Mouse (Mus musculus) right cerebral cortex, postnatal 10 days (tissue): ENCODE data around the gene Flywch1.

Source experiments
- DNase-seq, 2 experiments: peaks; one replicate each; pipeline ENCODE4 v3.0.0; 2021; ENCODE audit warnings: low spot score in 2 of 2

The Flywch1 gene

DNA sequence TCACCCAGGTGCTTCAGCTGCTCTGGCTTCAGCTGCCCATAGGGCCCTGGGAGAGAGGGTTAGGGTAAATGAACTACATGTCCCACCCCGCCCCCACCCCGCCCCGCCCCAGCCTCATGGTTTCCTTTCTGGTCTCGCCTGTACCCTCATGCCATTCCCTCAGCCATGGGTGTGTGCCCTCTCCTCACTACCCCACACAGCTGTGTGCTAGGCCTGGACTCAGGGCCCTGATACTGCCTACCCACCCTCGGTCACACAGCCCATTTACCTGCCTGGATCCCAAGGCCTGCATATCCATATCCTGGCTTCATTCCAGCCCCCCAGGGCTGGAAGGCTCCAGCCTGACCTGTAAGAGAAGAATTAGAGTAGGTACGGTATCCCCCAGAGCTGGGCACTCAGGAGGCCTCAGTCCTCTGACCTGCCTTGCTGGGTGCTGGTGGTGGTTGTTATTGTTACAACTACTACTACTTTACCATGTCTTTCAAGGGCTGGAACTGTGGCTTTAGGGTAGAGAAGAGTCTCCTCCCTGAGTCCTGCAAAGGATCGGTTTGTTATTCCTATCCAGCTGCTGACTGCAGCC, 65.8 kb downstream of the Flywch1 start:
- DNase-seq, result no peak

DNA sequence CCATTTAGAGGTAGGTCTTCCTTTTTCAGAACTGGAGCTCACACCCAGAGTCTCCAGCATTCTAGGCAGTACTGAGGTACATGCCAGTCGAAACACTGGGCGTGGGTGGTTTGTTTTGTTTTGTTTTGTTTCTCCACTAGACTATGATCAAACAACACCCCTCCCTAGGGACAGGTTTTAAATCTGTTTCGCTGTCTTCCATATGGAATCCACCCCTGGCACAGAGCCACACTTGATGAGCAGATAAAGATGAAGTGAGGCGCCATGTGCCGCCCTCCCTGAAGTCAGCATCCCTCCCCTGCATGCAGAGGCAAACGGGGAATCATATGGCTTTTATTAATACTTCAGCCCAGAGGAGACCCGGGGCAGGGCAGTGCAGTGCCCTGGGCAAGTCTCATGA, 66.7 kb downstream of the Flywch1 start:
- peak; percentile 61 to 68 for DNase-seq

DNA sequence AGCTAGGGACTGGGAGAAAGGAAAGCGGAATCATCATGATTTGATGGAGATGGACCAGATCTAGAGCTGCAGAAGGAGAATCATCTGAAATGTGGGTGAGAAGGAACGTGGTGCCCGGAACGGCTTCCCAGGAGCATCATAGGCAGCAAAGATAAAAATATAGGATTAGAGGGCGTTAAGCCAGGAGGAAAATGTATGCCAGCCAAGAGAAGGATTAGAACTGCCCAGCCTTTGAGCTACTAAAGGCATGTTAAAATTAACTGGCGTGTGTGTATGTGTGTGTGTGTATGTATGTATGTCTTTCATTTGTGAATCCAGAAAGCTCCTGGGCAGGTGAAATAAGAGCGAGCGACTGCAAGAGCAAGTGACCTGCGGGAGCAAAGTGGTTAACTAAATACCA, 68.1 kb downstream of the Flywch1 start:
- peak; percentile 34 to 42 for DNase-seq
